Mouse (Mus musculus): Measurements from ENCODE around the gene 4930544D05Rik.

GRCm38 (mm10) chr11:70651391-70651790 lies 35.7 kb downstream of the 4930544D05Rik start:
- TF ChIP-seq POLR2A (IDR thresholded peaks at IDR 0.05; ENCODE audit: extremely low read depth, insufficient read depth, low read length) (no peak), CTCF (IDR thresholded peaks at IDR 0.05; ENCODE audit: low read depth, low read length) (no peak)

All from liver, adult 2 months (tissue).